Mouse (Mus musculus) intestine, postnatal 0 days (tissue): ENCODE measurements around the gene Nod1. TPM values are rescaled to one million over a fixed set of nuclear protein-coding genes. Genes with fewer than 3 reads are reported as not detected.

Experiments used
- ATAC-seq: fragments of 200-750 bp; cut with Nextera tagmentation; 2 replicates; pipeline ENCODE4 v1.8.0; 2017; ENCODE audit warnings: mild to moderate bottlenecking, moderate TSS enrichment, moderate library complexity
- H3K27ac ChIP-seq: fragments of 300-500 bp; sonication (generic); 2 replicates; pipeline ENCODE4 v1.5.1; 2014; ENCODE audit warnings: mild to moderate bottlenecking, low read depth, low read length, moderate library complexity
- H3K27me3 ChIP-seq: fragments of 300-500 bp; sonication (generic); replicated peaks from 2 replicates; pipeline ENCODE4 v1.6.1; 2014; ENCODE audit warnings: low read length, mixed read lengths; ENCODE audit not compliant: control insufficient read depth, insufficient read depth
- H3K36me3 ChIP-seq: fragments of 300-500 bp; sonication (generic); 2 replicates; pipeline ENCODE4 v1.6.1; 2014; ENCODE audit warnings: mild to moderate bottlenecking, moderate library complexity; ENCODE audit not compliant: control insufficient read depth, insufficient read depth
- H3K4me1 ChIP-seq: fragments of 300-500 bp; sonication (generic); replicated peaks from 2 replicates; pipeline ENCODE4 v1.6.1; 2014; ENCODE audit warnings: antibody characterized with exemption, low read length, mixed read lengths; ENCODE audit not compliant: control insufficient read depth, insufficient read depth
- H3K4me2 ChIP-seq: fragments of 300-500 bp; sonication (generic); replicated peaks from 2 replicates; pipeline ENCODE4 v1.6.1; 2014; ENCODE audit warnings: low read depth, mild to moderate bottlenecking, moderate library complexity
- H3K4me3 ChIP-seq: fragments of 300-500 bp; sonication (generic); 2 replicates; pipeline ENCODE4 v1.5.1; 2014; ENCODE audit warnings: low read depth, low read length
- H3K9ac ChIP-seq: fragments of 300-500 bp; sonication (generic); 2 replicates; pipeline ENCODE4 v1.6.1; 2014; ENCODE audit warnings: mild to moderate bottlenecking, low read depth, low read length
- H3K9me3 ChIP-seq: fragments of 300-500 bp; sonication (generic); 2 replicates; pipeline ENCODE4 v1.6.1; 2016; ENCODE audit warnings: mixed run types; ENCODE audit not compliant: control insufficient read depth
- CTCF ChIP-seq: sonication (generic); IDR thresholded peaks from 2 replicates; pipeline ENCODE4 v1.5.1; 2016; ENCODE audit warnings: low read depth, mild to moderate bottlenecking, control low read depth, antibody characterized with exemption, moderate library complexity
- WGBS: fragments of 180-500 bp; shearing (Covaris S2); extraction: QIAGEN DNeasy Blood & Tissue Kit; methylation state at CpG from one replicate; pipeline ENCODE4 v1.1.7; 2014; 5-methylcytosine and 5-hydroxymethylcytosine counted together
- polyA plus RNA-seq: library from polyadenylated mRNA; unstranded; fragments of >200 nt; fragmentation: Nextera tagmentation; extraction: Ambion mirVana; gene quantifications from 2 replicates; pipeline ENCODE4 v1.2.1, GENCODE M21; 2015

The Nod1 gene
- polyA plus RNA-seq, 1 experiment from 2014 or later, result 2.7 TPM

GRCm38 (mm10) chr6:54988141-54988540, 15.7 kb upstream of the Nod1 start:
- Histone ChIP-seq H3K27me3 (no peaks in the 10 kb centered on the region), H3K4me3 (no peak overlapping the region), H3K9me3 (no peaks in the 10 kb centered on the region), H3K9ac (no peak overlapping the region), H3K27ac (no peak overlapping the region), H3K4me2 (no peak overlapping the region), H3K36me3 (no peaks in the 10 kb centered on the region), H3K4me1 (0 out of 2 replicates have a peak, but pooled peaks cover 4% of the 10 kb centered on the region)
- TF ChIP-seq CTCF, result no peak
- WGBS, result 94% methylated on average over 6 of the region's 6 CpGs
- no peak for ATAC-seq

- H3K4me2 ChIP-seq, result no peak overlapping the region
- H3K27ac ChIP-seq, result no peak overlapping the region
- ATAC-seq, result no peak
- H3K4me1 ChIP-seq, result no peaks in the 10 kb centered on the region
- H3K9ac ChIP-seq, result no peak overlapping the region
- 94% methylated on average over 8 of the region's 8 CpGs for WGBS
- H3K36me3 ChIP-seq, result no peaks in the 10 kb centered on the region
- no peaks in the 10 kb centered on the region for H3K9me3 ChIP-seq
- no peaks in the 10 kb centered on the region for H3K27me3 ChIP-seq
- no peak overlapping the region for H3K4me3 ChIP-seq
- TF ChIP-seq CTCF, result no peak
Observed at GRCm38 (mm10) chr6:54984096-54984495, 11.7 kb upstream of the Nod1 start.

GRCm38 (mm10) chr6:54983526-54984050, 11.2 kb upstream of the Nod1 start:
- H3K27ac ChIP-seq, result no peak overlapping the region
- no peaks in the 10 kb centered on the region for H3K36me3 ChIP-seq
- H3K4me2 ChIP-seq, result no peak overlapping the region
- no peak overlapping the region for H3K9ac ChIP-seq
- H3K4me1 ChIP-seq, result no peaks in the 10 kb centered on the region
- TF ChIP-seq CTCF, result no peak
- no peak overlapping the region for H3K4me3 ChIP-seq
- no peak for ATAC-seq
- H3K27me3 ChIP-seq, result no peaks in the 10 kb centered on the region
- H3K9me3 ChIP-seq, result no peaks in the 10 kb centered on the region
- WGBS, result 96% methylated on average over 4 of the region's 4 CpGs

- TF ChIP-seq CTCF, result no peak
- ATAC-seq, result no peak
- Histone ChIP-seq H3K4me2 (no peak overlapping the region), H3K9me3 (no peaks in the 10 kb centered on the region), H3K9ac (no peak overlapping the region), H3K4me1 (no peaks in the 10 kb centered on the region), H3K4me3 (no peak overlapping the region), H3K36me3 (no peaks in the 10 kb centered on the region), H3K27me3 (no peaks in the 10 kb centered on the region), H3K27ac (no peak overlapping the region)
- WGBS, result 95% methylated on average over 6 of the region's 6 CpGs
Observed at GRCm38 (mm10) chr6:54979426-54979825, 7.0 kb upstream of the Nod1 start.

GRCm38 (mm10) chr6:54975616-54976015, 3.2 kb upstream of the Nod1 start:
- Histone ChIP-seq H3K27me3 (no peaks in the 10 kb centered on the region), H3K27ac (no peak overlapping the region), H3K4me3 (no peak overlapping the region), H3K4me2 (no peak overlapping the region), H3K9ac (no peak overlapping the region), H3K9me3 (no peaks in the 10 kb centered on the region), H3K36me3 (no peaks in the 10 kb centered on the region), H3K4me1 (no peaks in the 10 kb centered on the region)
- no peak for ATAC-seq
- WGBS, result 100% methylated on average over 1 of the region's 1 CpGs
- TF ChIP-seq CTCF, result no peak

- Histone ChIP-seq H3K9me3 (no peaks in the 10 kb centered on the region), H3K9ac (no peak overlapping the region), H3K27me3 (no peaks in the 10 kb centered on the region), H3K4me1 (no peaks in the 10 kb centered on the region), H3K36me3 (no peaks in the 10 kb centered on the region), H3K4me3 (no peak overlapping the region), H3K27ac (no peak overlapping the region), H3K4me2 (no peak overlapping the region)
- TF ChIP-seq CTCF, result peak; percentile 76
- 0 out of 2 replicates have a peak, but pooled peaks have one; percentile 25 for ATAC-seq
- WGBS, result 67% methylated on average over 5 of the region's 5 CpGs
Observed at GRCm38 (mm10) chr6:54974501-54974900, 2.1 kb upstream of the Nod1 start.

GRCm38 (mm10) chr6:54972929-54973211, 458 bp upstream of the Nod1 start:
- Histone ChIP-seq H3K4me2 (peak overlapping the region; percentile 94), H3K27ac (peak overlapping the region; percentile 73; the same call in 1 of the 2 replicates), H3K9ac (peak overlapping the region; percentile 74; the same call in 1 of the 2 replicates), H3K27me3 (no peaks in the 10 kb centered on the region), H3K4me1 (no peaks in the 10 kb centered on the region), H3K36me3 (no peaks in the 10 kb centered on the region), H3K9me3 (no peaks in the 10 kb centered on the region), H3K4me3 (peak overlapping the region; percentile 68)
- WGBS, result 6% methylated on average over 5 of the region's 5 CpGs
- ATAC-seq, result peak; percentile 68
- TF ChIP-seq CTCF, result peak; percentile 33; the same call in 1 of the 2 replicates
